Mouse (Mus musculus) megakaryocyte, embryonic 14.5 days (primary cell): ENCODE data around the gene Naa38. TPM values are rescaled to one million over a fixed set of nuclear protein-coding genes. Genes with fewer than 3 reads are reported as not detected.

Experiments used
- H3K27me3 ChIP-seq: replicated peaks from 2 replicates; pipeline ENCODE3; 2012; ENCODE audit warnings: inconsistent platforms
- H3K36me3 ChIP-seq: replicated peaks from 2 replicates; pipeline ENCODE3; 2012; ENCODE audit warnings: low read length, inconsistent platforms, mixed read lengths
- H3K4me1 ChIP-seq: 2 replicates; pipeline ENCODE4 v1.6.1; 2012; ENCODE audit warnings: inconsistent platforms
- H3K4me3 ChIP-seq: replicated peaks from 2 replicates; pipeline ENCODE3; 2012; ENCODE audit warnings: moderate library complexity, mild to moderate bottlenecking, inconsistent platforms
- H3K9me3 ChIP-seq: 2 replicates; pipeline ENCODE4 v1.6.1; 2012; ENCODE audit warnings: inconsistent platforms
- FLI1 ChIP-seq: IDR thresholded peaks from 2 replicates; pipeline ENCODE4 v1.6.1; 2012; ENCODE audit warnings: low read length, inconsistent platforms, mixed read lengths
- GATA1 ChIP-seq: IDR thresholded peaks from 3 replicates; pipeline ENCODE4 v1.6.1; 2012; ENCODE audit warnings: mixed read lengths, low read length, inconsistent platforms, borderline replicate concordance
- polyA plus RNA-seq: library from polyadenylated mRNA; stranded (reverse); fragments of >175 nt; gene quantifications from 2 replicates; pipeline ENCODE4 v1.2.3, GENCODE M21; 2012; ENCODE audit warnings: low replicate concordance; ENCODE audit not compliant: insufficient read depth

The Naa38 gene
- polyA plus RNA-seq, 1 experiment = 159 TPM

GRCm38 (mm10) chr11:69399201-69400082, 4.2 kb downstream of the Naa38 start:
- Histone ChIP-seq H3K4me3 (peak overlapping the region; percentile 38), H3K9me3 (no peaks in the 10 kb centered on the region), H3K4me1 (peaks cover 42% of the 10 kb centered on the region), H3K36me3 (peaks cover 68% of the 10 kb centered on the region), H3K27me3 (no peaks in the 10 kb centered on the region)
- no peak for TF ChIP-seq GATA1
- no peak for TF ChIP-seq FLI1

GRCm38 (mm10) chr11:69400083-69400850, 5.0 kb downstream of the Naa38 start:
- H3K4me3 ChIP-seq = peak overlapping the region; percentile 38
- H3K9me3 ChIP-seq = no peaks in the 10 kb centered on the region
- TF ChIP-seq FLI1 = no peak
- TF ChIP-seq GATA1 = no peak
- no peaks in the 10 kb centered on the region for H3K27me3 ChIP-seq
- H3K4me1 ChIP-seq = peaks cover 40% of the 10 kb centered on the region
- peaks cover 77% of the 10 kb centered on the region for H3K36me3 ChIP-seq

- Histone ChIP-seq H3K9me3 (no peaks in the 10 kb centered on the region), H3K4me1 (peaks cover 38% of the 10 kb centered on the region), H3K27me3 (no peaks in the 10 kb centered on the region), H3K4me3 (peak overlapping the region; percentile 76), H3K36me3 (peaks cover 86% of the 10 kb centered on the region)
- TF ChIP-seq GATA1 (no peak), FLI1 (no peak)
These were observed 5.9 kb downstream of the Naa38 start for GRCm38 (mm10) chr11:69401210-69401637.

GRCm38 (mm10) chr11:69401987-69402386, 6.7 kb downstream of the Naa38 start:
- Histone ChIP-seq H3K27me3 (no peaks in the 10 kb centered on the region), H3K4me1 (peaks cover 30% of the 10 kb centered on the region), H3K36me3 (peaks cover 94% of the 10 kb centered on the region), H3K4me3 (no peak overlapping the region), H3K9me3 (no peaks in the 10 kb centered on the region)
- TF ChIP-seq FLI1 (no peak), GATA1 (no peak)

- Histone ChIP-seq H3K27me3 (no peaks in the 10 kb centered on the region), H3K36me3 (peaks cover 91% of the 10 kb centered on the region), H3K9me3 (no peaks in the 10 kb centered on the region), H3K4me1 (peaks cover 37% of the 10 kb centered on the region), H3K4me3 (peak overlapping the region; percentile 38)
- TF ChIP-seq FLI1 = no peak
- TF ChIP-seq GATA1 = no peak
These were observed 8.7 kb downstream of the Naa38 start for GRCm38 (mm10) chr11:69403691-69404594.

- peaks cover 45% of the 10 kb centered on the region for H3K4me1 ChIP-seq
- H3K9me3 ChIP-seq = no peaks in the 10 kb centered on the region
- H3K36me3 ChIP-seq = peaks cover 85% of the 10 kb centered on the region
- TF ChIP-seq FLI1 (no peak), GATA1 (no peak)
- no peaks in the 10 kb centered on the region for H3K27me3 ChIP-seq
- H3K4me3 ChIP-seq = peak overlapping the region; percentile 38
These were observed 9.5 kb downstream of the Naa38 start for GRCm38 (mm10) chr11:69404595-69405396.

GRCm38 (mm10) chr11:69405397-69406200, 10.3 kb downstream of the Naa38 start:
- TF ChIP-seq GATA1 (no peak), FLI1 (no peak)
- peaks cover 42% of the 10 kb centered on the region for H3K4me1 ChIP-seq

GRCm38 (mm10) chr11:69406282-69406681, 11.0 kb downstream of the Naa38 start:
- H3K36me3 ChIP-seq = peaks cover 70% of the 10 kb centered on the region
- H3K4me1 ChIP-seq = peaks cover 35% of the 10 kb centered on the region
- no peak overlapping the region for H3K4me3 ChIP-seq
- TF ChIP-seq GATA1 (no peak), FLI1 (no peak)
- H3K27me3 ChIP-seq = no peaks in the 10 kb centered on the region
- no peaks in the 10 kb centered on the region for H3K9me3 ChIP-seq

More at GRCm38 (mm10) chr11:69405397-69406200, 10.3 kb downstream of the Naa38 start:
- Histone ChIP-seq H3K36me3 (peaks cover 77% of the 10 kb centered on the region), H3K9me3 (no peaks in the 10 kb centered on the region), H3K4me3 (no peak overlapping the region), H3K27me3 (no peaks in the 10 kb centered on the region)
